Mouse (Mus musculus) stomach, postnatal 0 days (tissue): ENCODE data around the gene Ddx6. TPM values are rescaled to one million over a fixed set of nuclear protein-coding genes. Genes with fewer than 3 reads are reported as not detected.
A peak's percentile ranks its signal among the peaks of the same experiment; 100 is the strongest.

Source experiments
- ATAC-seq: fragments of 200-750 bp; cut with Nextera tagmentation; 2 replicates; pipeline ENCODE4 v1.8.0; 2017; ENCODE audit not compliant: low FRiP score, low TSS enrichment
- DNase-seq: peaks from one replicate; pipeline ENCODE4 v3.0.0-alpha.2; 2016; ENCODE audit warnings: low spot score
- H3K27ac ChIP-seq: fragments of 300-500 bp; sonication (generic); replicated peaks from 2 replicates; pipeline ENCODE4 v1.5.1; 2014; ENCODE audit warnings: mild to moderate bottlenecking, control low read depth
- H3K27me3 ChIP-seq: fragments of 300-500 bp; sonication (generic); 2 replicates; pipeline ENCODE4 v1.6.1; 2014; ENCODE audit warnings: low read length; ENCODE audit not compliant: control insufficient read depth, insufficient read depth
- H3K36me3 ChIP-seq: fragments of 300-500 bp; sonication (generic); 2 replicates; pipeline ENCODE4 v1.6.1; 2014; ENCODE audit warnings: low read length, mixed read lengths; ENCODE audit not compliant: control insufficient read depth, insufficient read depth
- H3K4me1 ChIP-seq: fragments of 300-500 bp; sonication (generic); replicated peaks from 2 replicates; pipeline ENCODE4 v1.6.1; 2014; ENCODE audit warnings: antibody characterized with exemption; ENCODE audit not compliant: control insufficient read depth, insufficient read depth
- H3K4me2 ChIP-seq: fragments of 300-500 bp; sonication (generic); replicated peaks from 2 replicates; pipeline ENCODE4 v1.6.1; 2014; ENCODE audit warnings: low read depth, mild to moderate bottlenecking, control low read depth, moderate library complexity
- H3K4me3 ChIP-seq: fragments of 300-500 bp; sonication (generic); 2 replicates; pipeline ENCODE4 v1.5.1; 2014; ENCODE audit warnings: low read depth, low read length, control low read depth
- H3K9ac ChIP-seq: fragments of 300-500 bp; sonication (generic); 2 replicates; pipeline ENCODE4 v1.6.1; 2014; ENCODE audit warnings: mild to moderate bottlenecking, low read length, control low read depth, mixed read lengths
- H3K9me3 ChIP-seq: fragments of 300-500 bp; sonication (generic); 2 replicates; pipeline ENCODE4 v1.6.1; 2016; ENCODE audit warnings: low read length; ENCODE audit not compliant: control insufficient read depth
- CTCF ChIP-seq: IDR thresholded peaks from 2 replicates; pipeline ENCODE4 v1.5.1; 2016; ENCODE audit warnings: antibody characterized with exemption, low read depth, mild to moderate bottlenecking, moderate library complexity
- EP300 ChIP-seq: optimal IDR thresholded peaks from 2 replicates; pipeline ENCODE3; 2016; ENCODE audit warnings: antibody characterized with exemption
- WGBS: fragments of 180-500 bp; shearing (Covaris S2); extraction: QIAGEN DNeasy Blood & Tissue Kit; methylation state at CpG from one replicate; pipeline ENCODE4 v1.1.7; 2014; 5-methylcytosine and 5-hydroxymethylcytosine counted together
- polyA plus RNA-seq: library from polyadenylated mRNA; unstranded; fragments of >200 nt; fragmentation: Nextera tagmentation; extraction: Ambion mirVana; gene quantifications from 2 replicates; pipeline ENCODE4 v1.2.1, GENCODE M21; 2015

Gene Ddx6
- polyA plus RNA-seq, 1 experiment from 2014 or later = 10.4 TPM

DNA sequence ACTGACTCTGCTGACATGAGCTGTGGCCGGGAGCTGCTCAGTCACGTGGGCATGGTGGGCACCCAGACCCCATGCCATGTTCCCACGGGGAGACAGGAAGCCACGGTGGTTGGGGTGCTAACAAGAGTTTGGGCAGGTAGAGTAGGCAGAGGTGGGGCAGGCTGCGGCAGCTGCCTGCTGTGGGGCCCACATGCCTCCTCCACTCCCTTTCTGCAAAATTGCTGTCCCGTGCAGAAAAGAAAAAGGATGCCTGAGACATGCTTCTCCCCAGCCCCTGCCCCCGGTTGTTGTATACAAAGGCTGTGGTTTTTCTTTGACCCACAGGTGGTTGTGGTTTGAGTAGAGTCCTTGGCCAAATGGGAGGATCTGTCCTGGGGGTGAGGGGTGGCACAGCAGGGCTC is 44.2 kb downstream of the Ddx6 start:
- no peaks in the 10 kb centered on the region for H3K36me3 ChIP-seq
- TF ChIP-seq CTCF = no peak
- TF ChIP-seq EP300 = no peak
- 61% methylated on average over 6 of the region's 7 CpGs for WGBS
- no peak overlapping the region for H3K4me2 ChIP-seq
- H3K9me3 ChIP-seq = no peaks in the 10 kb centered on the region
- H3K27me3 ChIP-seq = no peaks in the 10 kb centered on the region
- H3K4me1 ChIP-seq = no peaks in the 10 kb centered on the region
- no peak overlapping the region for H3K9ac ChIP-seq
- no peak overlapping the region for H3K27ac ChIP-seq
- no peak overlapping the region for H3K4me3 ChIP-seq
- ATAC-seq = no peak
- no peak for DNase-seq

DNA sequence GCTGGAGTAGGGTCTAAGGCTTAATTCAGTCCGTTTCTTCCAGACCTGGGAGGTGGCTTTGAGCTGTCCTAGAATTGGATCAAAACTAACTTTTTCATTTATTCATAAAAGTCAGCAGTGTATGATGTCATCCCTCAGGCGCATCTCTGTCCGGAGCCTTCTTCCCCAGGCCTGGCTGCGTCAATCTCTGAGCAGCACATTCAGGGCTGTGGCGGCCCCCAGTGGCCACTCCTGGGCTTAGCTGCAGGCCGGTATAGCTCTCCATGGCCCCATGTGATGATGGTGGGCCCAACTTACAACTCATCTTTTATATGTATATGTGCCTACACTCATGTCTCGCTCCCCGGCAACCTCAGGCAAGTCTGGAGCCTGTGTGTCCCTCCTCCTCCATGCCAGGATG is 47.3 kb downstream of the Ddx6 start:
- TF ChIP-seq CTCF (peak; percentile 94), EP300 (no peak)
- Histone ChIP-seq H3K9ac (no peak overlapping the region), H3K27ac (no peak overlapping the region), H3K27me3 (no peaks in the 10 kb centered on the region), H3K4me3 (no peak overlapping the region), H3K9me3 (no peaks in the 10 kb centered on the region), H3K4me2 (no peak overlapping the region), H3K36me3 (no peaks in the 10 kb centered on the region), H3K4me1 (0 out of 2 replicates have a peak, but pooled peaks cover 3% of the 10 kb centered on the region)
- peak; percentile 72 for DNase-seq
- WGBS = 13% methylated on average over 8 of the region's 8 CpGs
- ATAC-seq = peak; percentile 83

DNA sequence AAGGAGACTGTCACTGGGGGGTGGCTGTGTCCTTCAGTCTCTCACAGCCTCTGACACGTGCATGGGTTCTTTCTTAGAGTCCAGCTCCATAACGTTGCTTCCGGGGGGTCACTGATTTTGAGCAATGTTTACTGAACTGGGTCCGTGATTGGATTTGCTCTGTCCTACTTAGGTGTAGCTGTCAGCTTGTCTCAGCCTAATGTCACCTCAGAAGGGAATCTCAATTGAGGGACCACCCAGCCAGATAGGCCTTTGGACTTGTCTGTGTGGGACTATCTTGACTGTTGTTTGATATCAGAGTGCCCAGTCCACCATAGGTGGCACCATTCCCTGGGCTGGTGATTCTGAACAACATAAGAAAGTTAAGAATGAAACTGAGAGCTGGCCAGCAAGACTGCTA is 49.2 kb downstream of the Ddx6 start:
- Histone ChIP-seq H3K9me3 (no peaks in the 10 kb centered on the region), H3K4me2 (no peak overlapping the region), H3K27ac (no peak overlapping the region), H3K9ac (no peak overlapping the region), H3K27me3 (no peaks in the 10 kb centered on the region), H3K36me3 (no peaks in the 10 kb centered on the region), H3K4me1 (0 out of 2 replicates have a peak, but pooled peaks cover 3% of the 10 kb centered on the region), H3K4me3 (no peak overlapping the region)
- ATAC-seq (no peak), DNase-seq (no peak)
- WGBS = 77% methylated on average over 4 of the region's 4 CpGs
- TF ChIP-seq EP300 (no peak), CTCF (no peak)

DNA sequence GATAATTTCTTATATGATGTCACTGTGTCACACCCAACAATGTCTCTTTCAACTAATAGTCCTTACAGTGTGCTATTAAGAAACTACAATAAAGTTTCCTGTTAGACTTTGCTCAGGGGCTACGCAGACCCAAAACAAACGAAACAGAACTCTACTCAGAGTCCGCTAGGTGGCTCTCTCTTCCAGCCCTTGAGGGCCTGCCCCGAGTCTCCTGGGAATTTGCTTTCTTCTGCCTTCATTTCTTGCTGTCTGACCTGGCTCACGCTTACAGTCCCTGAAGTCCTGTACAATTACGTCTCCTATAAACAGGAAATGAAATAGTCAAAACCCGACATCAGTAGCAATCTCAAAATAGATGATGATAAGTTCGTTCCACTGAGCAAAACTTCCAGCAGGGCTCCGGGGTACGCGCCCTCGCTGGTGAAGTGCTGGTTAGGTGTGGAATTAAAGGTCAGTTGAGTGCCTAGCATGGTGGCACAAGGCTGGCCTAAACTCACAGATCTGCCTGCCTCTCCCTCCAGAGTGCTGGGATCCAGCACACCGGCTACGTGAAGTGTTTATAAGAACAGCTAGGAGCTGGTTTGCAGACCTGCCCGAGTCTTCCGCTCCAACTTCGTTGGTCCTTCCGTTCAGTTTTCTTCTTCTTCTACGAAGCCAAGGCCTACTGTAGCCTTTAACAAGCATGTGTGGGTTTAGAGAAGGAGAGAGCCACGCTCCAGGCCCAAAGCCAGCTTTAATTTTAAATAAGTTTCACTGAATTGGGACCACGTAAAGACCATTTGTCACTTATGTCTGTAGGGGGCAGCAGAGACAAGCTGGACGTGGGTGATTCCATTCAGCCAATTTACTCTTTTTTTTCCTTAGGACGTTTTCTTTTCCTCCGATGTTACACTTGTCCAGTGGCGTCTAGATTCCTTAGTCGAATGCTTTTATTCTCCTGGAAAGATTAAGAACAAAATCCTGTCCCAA is 50.7 kb downstream of the Ddx6 start:
- H3K9ac ChIP-seq = no peak overlapping the region; the same call in 1 of the 2 replicates
- whole genome bisulfite sequencing = 20% methylated on average over 26 of the region's 26 CpGs
- TF ChIP-seq EP300 (no peak), CTCF (peak; percentile 90)
- no peaks in the 10 kb centered on the region for H3K36me3 ChIP-seq
- no peaks in the 10 kb centered on the region for H3K9me3 ChIP-seq
- peak; percentile 64 for ATAC-seq
- H3K4me1 ChIP-seq = 0 out of 2 replicates have a peak, but pooled peaks cover 3% of the 10 kb centered on the region
- no peaks in the 10 kb centered on the region for H3K27me3 ChIP-seq
- peak; percentile 58 for DNase-seq
- H3K4me2 ChIP-seq = peak overlapping the region; percentile 51
- H3K4me3 ChIP-seq = peak overlapping the region; percentile 24
- no peak overlapping the region; the same call in 1 of the 2 replicates for H3K27ac ChIP-seq

DNA sequence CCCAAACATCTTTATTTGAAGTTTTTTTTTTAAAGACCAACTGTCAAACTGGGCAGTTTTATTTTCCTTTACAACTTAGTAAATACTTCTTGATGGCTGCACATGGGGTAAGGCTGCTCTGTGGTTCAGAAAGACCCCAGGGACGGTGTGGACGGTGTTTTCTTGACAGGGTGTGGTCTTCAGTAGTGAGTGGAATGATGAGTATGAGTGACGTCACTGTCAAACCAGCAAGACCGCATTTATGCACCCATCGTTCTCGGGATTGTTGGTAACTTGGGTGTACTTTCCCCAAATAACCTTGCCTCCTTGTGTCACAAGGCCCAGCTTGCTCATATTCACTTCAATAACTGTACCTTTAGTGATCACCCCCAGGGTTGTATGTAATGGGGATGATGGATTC is 59.0 kb downstream of the Ddx6 start:
- no peak overlapping the region for H3K27ac ChIP-seq
- 78% methylated on average over 6 of the region's 6 CpGs for WGBS
- no peak for DNase-seq
- no peak overlapping the region for H3K9ac ChIP-seq
- no peak overlapping the region for H3K4me2 ChIP-seq
- H3K9me3 ChIP-seq = no peaks in the 10 kb centered on the region
- H3K36me3 ChIP-seq = no peaks in the 10 kb centered on the region
- no peaks in the 10 kb centered on the region for H3K27me3 ChIP-seq
- H3K4me1 ChIP-seq = no peaks in the 10 kb centered on the region
- no peak overlapping the region for H3K4me3 ChIP-seq
- TF ChIP-seq EP300 = no peak
- ATAC-seq = no peak

DNA sequence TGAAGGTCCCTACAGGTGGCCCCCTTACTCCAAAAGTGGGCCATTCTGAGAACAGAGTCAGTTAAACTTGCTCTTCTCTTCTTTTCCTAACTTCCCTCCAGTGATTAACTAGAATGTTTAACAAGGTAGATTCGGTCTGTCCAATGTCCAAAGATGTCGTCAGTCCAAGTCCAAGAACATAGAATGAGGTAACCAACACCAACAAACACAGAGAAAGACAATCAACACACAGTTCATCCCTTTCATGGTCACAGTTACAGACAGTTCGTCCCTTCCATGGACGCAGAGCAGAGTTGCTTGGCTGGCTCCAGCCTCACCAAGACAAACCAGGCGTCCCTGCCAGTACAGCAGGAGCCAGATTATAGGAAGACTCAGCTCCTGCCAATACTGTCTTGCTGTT is 66.7 kb downstream of the Ddx6 start:
- 85% methylated on average over 5 of the region's 5 CpGs for WGBS
- no peaks in the 10 kb centered on the region for H3K36me3 ChIP-seq
- no peak overlapping the region for H3K9ac ChIP-seq
- DNase-seq (no peak), ATAC-seq (no peak)
- H3K9me3 ChIP-seq = no peaks in the 10 kb centered on the region
- TF ChIP-seq CTCF (no peak), EP300 (no peak)
- no peaks in the 10 kb centered on the region for H3K27me3 ChIP-seq
- no peak overlapping the region for H3K4me3 ChIP-seq
- no peak overlapping the region for H3K4me2 ChIP-seq
- H3K4me1 ChIP-seq = no peaks in the 10 kb centered on the region
- H3K27ac ChIP-seq = no peak overlapping the region
